Mouse (Mus musculus) inflammation-experienced regulatory T-cells, adult 6 months (primary cell): ENCODE data around the gene Hist1h2ah. TPM values are rescaled to one million over a fixed set of nuclear protein-coding genes. Genes with fewer than 3 reads are reported as not detected.

Source experiments
- ATAC-seq: one replicate; pipeline ENCODE4 v1.8.0; 2017
- polyA plus RNA-seq, 3 experiments: library from polyadenylated mRNA; unstranded; fragments of 100-300 nt; shearing (Covaris generic); gene quantifications; one replicate each; pipeline ENCODE4 v1.2.1; 2017

Gene Hist1h2ah
- polyA plus RNA-seq, 3 experiments from 2014 or later = 52.3 to 507 TPM; not detected in 1

DNA sequence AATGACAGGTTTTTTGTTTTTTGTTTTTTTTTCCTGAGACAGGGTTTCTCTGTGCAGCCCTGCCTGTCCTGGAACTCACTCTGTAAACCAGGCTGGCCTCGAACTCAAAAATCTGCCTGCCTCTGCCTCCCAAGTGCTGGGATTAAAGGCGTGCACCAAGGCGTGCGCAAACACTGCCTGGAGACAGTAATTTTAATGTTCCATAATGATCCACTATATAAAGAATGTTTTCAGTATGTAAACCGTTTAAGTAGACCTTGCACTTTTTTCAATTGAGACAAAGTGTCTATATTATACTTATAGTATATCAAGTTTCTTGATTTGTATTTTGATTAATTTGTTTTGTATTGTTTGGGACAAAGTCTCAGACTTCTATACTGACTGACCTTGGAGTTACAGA, 4.0 kb upstream of the Hist1h2ah start:
- no peak for ATAC-seq

- no peak for ATAC-seq
These were observed 2.0 kb upstream of the Hist1h2ah start for GRCm38 (mm10) chr13:22037415-22037814.

- no peak for ATAC-seq
These were observed 1.6 kb upstream of the Hist1h2ah start for GRCm38 (mm10) chr13:22036986-22037385.

- no peak for ATAC-seq
These were observed 985 bp upstream of the Hist1h2ah start for GRCm38 (mm10) chr13:22036149-22036956.

DNA sequence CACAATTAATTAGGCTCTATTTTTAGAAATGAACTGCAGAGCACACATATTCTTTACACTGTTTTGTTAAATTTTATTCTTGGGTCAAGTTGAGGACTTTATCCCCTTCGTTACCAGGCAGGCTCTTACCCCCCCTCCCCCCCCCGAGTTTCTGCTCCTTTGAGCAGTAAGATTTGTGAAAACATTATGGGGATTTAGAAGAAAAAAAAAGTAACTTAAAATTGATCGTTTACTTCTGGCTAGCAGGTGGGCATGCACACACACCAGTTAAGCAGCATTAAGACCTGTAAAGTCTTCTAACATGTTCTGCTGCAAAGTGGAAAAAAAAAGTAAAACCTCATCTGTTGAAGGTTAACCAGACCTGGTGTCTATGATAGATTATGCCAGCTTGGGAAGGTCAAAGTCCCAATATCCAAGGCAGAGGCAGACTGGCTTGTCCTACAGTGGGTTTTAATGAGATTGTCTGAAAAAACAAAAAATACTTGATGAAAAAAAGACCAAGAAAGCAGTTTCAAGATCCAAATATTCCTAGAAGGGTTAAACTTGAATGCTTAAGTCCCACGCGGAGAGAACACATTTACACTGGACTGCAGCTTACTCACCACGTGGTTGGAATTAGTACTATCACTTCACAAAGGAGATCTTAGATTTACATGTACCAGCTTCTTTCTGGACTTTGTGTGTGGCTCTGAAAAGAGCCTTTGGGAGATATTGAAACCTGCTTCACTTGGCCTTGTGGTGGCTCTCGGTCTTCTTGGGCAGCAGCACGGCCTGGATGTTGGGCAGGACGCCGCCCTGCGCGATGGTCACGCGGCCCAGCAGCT, 713 bp downstream of the Hist1h2ah start:
- ATAC-seq = no peak

DNA sequence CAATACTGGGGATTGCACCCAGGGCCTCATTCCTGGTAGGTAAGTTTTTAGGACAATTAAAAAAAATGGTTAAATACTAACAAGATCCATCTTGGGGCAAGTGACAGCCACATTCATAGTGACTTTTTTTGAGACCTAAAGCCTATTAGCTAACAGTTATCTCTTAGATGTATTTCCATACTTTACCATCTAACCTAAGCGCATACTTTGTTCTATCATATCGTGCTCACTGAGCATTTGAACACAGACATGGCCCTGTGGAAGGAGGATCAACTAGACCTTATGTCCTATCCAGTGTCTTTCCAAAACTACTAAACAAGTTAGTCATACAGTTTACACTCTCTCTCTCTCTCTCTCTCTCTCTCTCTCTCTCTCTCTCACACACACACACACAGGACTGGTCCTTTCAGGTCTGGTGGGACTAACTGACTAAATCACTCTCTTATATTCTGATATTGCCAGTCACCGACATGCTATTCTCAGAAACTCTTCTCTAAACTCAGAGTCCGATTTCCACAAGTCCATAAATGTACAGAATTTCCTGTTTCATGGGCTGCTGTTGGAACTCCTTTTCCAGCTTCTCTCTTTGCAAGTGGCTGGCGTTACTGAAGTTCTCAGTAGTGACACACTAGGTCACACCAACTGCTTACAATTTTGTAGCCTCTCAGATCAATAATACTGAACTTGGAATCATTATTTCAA, 1.5 kb downstream of the Hist1h2ah start:
- ATAC-seq = no peak

- no peak for ATAC-seq
These were observed 4.9 kb downstream of the Hist1h2ah start for GRCm38 (mm10) chr13:22030493-22030892.

GRCm38 (mm10) chr13:22029928-22030327, 5.4 kb downstream of the Hist1h2ah start:
- no peak for ATAC-seq

DNA sequence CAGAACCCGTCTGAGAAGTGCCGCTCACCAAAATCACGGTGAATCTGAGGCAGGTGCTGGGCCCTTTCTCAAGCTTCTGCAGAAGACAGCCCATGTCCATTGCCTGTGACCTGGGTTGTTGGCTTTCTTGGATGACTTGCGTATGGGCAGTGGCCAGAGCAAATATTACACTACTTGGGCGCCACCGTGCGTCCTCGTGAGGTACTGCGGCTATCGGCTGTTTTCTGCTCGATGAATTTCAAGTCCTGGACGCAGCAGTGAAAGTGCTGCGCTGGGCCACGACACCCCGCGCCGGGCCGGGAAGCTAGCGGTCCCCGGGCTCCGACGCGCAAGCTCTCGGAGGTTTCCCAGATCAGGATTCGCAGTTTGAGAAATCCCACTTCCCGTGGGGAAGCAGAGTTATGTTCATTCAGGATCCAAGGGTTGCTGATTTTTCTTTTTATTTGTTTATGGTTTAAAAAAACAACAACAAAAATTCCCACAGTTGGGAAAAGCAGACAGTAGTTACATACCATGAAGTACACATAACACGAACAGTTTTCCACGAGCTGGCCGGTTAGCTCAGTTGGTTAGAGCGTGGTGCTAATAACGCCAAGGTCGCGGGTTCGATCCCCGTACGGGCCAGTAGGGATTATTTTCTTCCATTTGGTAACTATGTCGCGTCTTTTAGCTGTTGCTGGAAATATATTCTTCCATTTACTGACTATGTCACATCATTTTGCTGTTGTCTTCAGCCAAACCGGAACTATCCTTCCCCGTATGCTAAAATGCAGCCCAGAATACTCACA, 6.5 kb downstream of the Hist1h2ah start:
- peak; percentile 78 for ATAC-seq

GRCm38 (mm10) chr13:22026058-22027031, 9.0 kb downstream of the Hist1h2ah start:
- peak; percentile 61 for ATAC-seq

- ATAC-seq = peak; percentile 35
These were observed 13.1 kb downstream of the Hist1h2ah start for GRCm38 (mm10) chr13:22022241-22022640.

- ATAC-seq = no peak
These were observed 13.8 kb downstream of the Hist1h2ah start for GRCm38 (mm10) chr13:22021581-22021980.

DNA sequence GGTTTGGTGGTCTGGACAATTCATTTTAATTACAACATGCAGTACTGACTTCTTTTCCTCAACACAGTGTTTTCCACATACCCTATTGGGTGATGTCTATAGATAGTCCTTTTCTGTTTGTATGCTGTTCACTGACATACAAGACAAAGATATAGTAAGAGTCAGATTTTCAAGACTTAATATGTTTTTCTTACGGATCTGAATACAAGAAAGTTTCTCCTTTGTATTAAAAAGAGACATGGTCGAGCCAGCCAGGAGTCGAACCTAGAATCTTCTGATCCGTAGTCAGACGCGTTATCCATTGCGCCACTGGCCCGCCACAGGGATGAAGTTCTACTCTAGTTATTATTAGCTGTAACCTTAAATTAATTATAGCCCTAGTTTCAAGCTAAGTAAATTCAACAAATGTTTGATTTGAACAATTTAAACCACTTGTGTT, 14.4 kb downstream of the Hist1h2ah start:
- ATAC-seq = peak; percentile 27

DNA sequence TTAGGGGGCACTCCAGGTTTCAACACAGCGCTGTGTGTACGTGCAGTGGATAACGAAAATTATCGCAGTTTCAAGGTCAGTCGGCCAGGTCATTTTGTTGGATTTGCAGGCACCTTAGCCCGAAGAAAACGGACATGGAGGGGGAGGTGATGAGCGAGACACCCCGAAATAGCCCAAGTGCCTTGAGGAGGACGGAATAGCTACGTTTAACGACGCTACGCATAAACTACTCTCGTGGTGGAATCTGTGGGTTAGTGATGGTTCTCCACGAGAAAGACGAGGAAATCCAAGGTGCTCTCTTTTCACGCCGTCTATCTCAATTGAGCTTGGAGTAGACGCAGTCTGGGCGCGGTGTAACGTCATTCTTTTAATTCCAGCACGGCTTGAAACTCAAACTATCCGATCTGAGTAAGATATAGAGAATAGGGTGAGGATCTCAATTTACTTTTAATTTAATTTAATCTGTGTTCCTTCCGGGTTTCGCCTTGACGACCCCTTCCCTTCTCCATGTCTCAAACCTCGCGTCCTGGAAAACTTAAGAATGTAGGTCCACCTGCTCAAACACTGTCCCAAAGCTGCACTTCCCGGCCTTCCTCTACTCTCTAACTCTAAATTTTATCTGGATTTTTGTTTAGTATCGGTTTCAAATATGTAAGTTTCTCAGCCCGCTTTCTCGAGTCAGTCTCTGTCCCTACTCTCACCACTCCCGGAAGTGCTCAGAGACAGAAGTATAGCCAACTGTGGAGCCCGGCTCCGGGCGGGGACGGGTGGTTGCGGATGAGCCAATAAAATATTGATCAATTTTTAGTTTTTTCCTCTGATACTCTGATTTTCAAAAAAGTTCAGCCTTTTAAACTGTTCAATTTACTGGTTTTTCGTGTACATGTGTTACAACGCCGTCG, 15.2 kb downstream of the Hist1h2ah start:
- peak; percentile 47 for ATAC-seq

DNA sequence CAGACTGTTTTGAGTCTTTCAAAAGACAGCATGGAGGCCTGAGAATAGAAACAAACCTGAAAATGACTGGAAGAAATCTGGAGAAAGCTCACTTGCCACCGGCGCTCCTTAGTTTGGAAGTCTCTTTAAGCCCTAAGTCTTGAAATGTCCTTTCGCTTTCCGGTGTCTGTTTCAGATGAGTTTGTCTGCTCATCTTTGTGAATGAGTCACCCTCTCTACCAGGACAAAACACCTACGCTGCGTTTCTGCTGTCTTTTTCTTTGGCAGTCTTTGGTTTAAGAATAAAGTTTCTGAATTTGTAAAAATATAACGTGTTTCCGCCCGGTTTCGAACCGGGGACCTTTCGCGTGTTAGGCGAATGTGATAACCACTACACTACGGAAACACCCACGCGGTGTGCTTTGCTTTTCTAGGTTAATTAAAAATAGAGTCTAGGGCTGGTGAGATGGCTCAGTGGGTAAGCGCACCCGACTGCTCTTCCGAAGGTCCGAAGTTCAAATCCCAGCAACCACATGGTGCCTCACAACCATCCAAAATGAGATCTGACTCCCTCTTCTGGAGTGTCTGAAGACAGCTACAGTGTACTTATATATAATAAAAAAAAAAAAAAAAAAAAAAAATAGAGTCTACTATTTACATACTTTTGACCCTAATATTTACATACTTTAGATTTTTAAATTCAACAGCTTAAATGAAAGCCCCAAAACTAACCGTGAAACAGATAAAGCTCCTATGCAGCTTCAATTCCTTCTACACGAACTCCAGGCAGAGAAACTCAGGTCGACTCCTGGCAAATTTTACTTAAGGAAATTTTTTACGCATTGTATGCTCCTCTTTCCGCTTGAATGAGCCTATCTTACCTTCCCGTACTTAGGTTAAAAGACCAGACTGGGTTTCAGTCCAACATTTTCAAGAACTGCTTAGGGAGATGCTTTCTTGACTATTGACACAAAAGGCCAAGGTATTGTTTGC, 19.6 kb downstream of the Hist1h2ah start:
- peak; percentile 86 for ATAC-seq

DNA sequence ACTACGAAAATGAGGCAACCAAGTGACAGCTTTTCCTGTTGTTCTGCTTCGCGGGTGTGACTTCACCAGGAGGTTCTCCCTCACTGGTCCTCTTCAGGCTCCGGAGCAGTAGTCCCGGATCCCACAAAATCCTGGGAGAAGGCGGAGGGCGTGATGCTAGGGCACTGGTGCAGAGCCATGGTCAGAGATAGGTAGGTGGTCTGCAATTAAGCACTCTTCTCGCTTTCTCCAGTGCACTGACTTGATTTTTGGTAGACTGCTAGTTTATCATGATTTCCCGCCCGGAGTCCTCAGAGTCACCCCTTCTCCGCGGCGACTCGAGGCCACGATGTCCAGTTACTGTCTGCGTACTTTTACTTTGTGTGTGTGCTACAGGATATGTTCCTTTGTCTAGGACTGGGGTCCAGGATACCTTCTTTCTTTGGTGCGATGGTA, 20.9 kb downstream of the Hist1h2ah start:
- ATAC-seq = no peak

- ATAC-seq = no peak
These were observed 21.7 kb downstream of the Hist1h2ah start for GRCm38 (mm10) chr13:22013716-22014115.

DNA sequence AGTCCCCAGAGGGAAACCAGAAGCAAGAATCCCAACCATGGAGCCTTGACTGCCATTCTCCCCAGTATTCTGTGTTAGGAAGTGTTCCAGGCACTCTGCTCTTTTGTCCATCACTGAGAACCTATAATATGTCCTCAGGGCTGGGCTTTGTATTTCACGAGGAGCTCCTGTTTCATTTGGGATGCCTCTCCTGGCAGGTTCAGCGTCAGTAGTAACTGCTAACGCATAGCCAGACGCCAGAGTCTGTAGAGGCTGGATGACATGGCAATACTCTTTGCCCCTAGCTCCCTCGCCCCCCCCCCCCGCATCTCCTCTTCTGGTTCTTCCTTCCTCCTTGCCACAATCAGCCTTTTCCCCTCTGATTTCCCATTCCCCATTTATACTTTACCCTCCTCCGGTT, 25.7 kb downstream of the Hist1h2ah start, which contains the start of gene Prss16:
Gene Prss16 (minus strand): TSS at position 101 of the 400 bp plus-strand sequence.
- no peak for ATAC-seq
